Mouse (Mus musculus): Measurements from ENCODE around the gene Gprc5c. TPM values are rescaled to one million over a fixed set of nuclear protein-coding genes. Genes with fewer than 3 reads are reported as not detected.

Gene Gprc5c
- polyA plus RNA-seq, 1 experiment from 2014 or later: 24.4 TPM

DNA sequence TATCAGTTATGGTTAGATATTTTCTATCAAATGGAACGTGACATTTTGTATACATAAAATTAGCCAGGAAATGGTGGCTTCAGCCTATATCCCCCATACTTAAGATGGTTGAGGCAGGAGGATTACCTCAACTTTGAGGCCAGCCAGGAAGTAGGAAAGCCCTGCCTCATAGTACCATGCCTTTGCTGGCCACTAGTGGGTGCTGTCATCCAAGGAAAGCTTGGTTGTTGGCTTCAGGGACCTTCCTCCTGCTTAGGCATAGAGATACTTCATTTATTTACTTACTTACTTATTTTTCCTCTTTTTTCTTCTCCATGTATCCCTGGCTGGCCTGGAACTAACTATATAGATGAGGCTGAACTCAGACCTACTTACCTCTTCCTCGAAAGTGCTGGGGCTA, 7.7 kb downstream of the Gprc5c start:
- DNase-seq (ENCODE audit: low spot score) (no peak), ATAC-seq (ENCODE audit: insufficient read depth, low FRiP score, low TSS enrichment) (no peak)
- Histone ChIP-seq H3K27me3 (ENCODE audit: control insufficient read depth, insufficient read depth, low read length) (peaks cover 3% of the 10 kb centered on the region; the same call in 1 of the 2 replicates), H3K27ac (ENCODE audit: low read depth, low read length) (no peak overlapping the region), H3K36me3 (ENCODE audit: control insufficient read depth, insufficient read depth, low read length) (no peaks in the 10 kb centered on the region), H3K4me3 (ENCODE audit: low read depth, low read length) (no peak overlapping the region), H3K4me2 (ENCODE audit: low read depth) (no peak overlapping the region), H3K4me1 (ENCODE audit: control insufficient read depth, insufficient read depth, low read length) (no peaks in the 10 kb centered on the region), H3K9ac (ENCODE audit: low read length) (no peak overlapping the region), H3K9me3 (ENCODE audit: control insufficient read depth, low read length) (no peaks in the 10 kb centered on the region)
- 94% methylated on average over 2 of the region's 2 CpGs for whole genome bisulfite sequencing

DNA sequence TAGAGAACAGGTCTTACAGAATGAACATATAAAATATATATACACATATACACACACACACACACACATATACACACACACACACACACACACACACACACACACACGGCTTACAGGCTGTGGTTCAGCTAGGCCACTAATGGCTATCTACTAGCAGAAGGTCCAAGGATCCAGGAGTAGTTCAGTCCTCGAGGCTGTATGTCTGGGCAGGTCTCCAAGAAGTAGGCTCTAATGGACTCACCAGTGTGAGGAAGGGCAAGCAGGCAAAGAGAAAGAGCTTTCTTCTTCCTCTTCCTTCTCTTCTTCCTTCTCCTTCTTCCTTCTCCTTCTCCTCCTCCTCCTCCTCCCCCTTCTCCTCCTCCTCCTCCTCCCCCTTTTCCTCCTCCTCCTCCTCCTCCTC, 10.1 kb downstream of the Gprc5c start:
- Histone ChIP-seq H3K9me3 (ENCODE audit: control insufficient read depth, low read length) (no peaks in the 10 kb centered on the region), H3K27ac (ENCODE audit: low read depth, low read length) (no peak overlapping the region), H3K4me1 (ENCODE audit: control insufficient read depth, insufficient read depth, low read length) (0 out of 2 replicates have a peak, but pooled peaks cover 3% of the 10 kb centered on the region), H3K4me2 (ENCODE audit: low read depth) (no peak overlapping the region), H3K36me3 (ENCODE audit: control insufficient read depth, insufficient read depth, low read length) (no peaks in the 10 kb centered on the region), H3K9ac (ENCODE audit: low read length) (no peak overlapping the region), H3K27me3 (ENCODE audit: control insufficient read depth, insufficient read depth, low read length) (no peaks in the 10 kb centered on the region), H3K4me3 (ENCODE audit: low read depth, low read length) (no peak overlapping the region)
- DNase-seq (ENCODE audit: low spot score) (no peak), ATAC-seq (ENCODE audit: insufficient read depth, low FRiP score, low TSS enrichment) (no peak)
- 74% methylated on average over 2 of the region's 2 CpGs for WGBS

DNA sequence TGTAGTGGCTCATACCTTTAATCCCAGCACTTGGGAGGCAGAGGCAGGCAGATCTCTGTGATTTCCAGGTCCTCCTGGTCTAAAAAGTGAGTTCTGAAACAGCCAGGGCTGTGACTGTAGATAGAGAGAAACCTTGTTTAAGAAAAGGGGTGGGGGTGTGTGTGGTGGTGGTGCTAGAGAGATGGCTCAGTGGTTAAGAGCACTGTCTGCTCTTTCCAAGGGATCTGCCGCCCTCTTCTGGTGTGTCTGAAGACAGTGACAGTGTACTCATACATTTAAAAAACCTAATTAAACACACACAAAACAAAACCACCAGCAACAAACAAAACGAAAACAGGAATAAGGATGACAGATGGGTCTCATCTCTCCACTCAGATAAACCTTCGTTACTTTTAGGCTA, 11.7 kb downstream of the Gprc5c start:
- no peaks in the 10 kb centered on the region for H3K27me3 ChIP-seq (ENCODE audit: control insufficient read depth, insufficient read depth, low read length)
- DNase-seq (ENCODE audit: low spot score): no peak

DNA sequence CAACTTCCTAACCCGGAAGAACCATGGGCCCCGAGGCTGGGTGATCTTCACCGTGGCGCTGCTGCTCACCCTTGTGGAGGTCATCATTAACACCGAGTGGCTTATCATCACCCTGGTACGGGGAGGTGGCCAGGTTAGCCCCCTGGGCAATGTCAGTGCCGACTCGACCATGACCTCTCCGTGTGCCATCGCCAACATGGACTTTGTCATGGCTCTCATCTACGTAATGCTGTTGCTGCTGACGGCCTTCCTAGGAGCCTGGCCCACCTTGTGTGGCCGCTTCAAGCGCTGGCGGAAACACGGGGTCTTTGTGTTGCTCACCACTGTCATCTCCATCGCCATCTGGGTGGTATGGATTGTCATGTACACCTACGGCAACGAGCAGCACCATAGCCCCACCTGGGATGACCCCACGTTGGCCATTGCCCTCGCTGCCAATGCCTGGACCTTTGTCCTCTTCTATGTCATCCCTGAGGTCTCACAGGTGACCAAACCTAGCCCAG, 13.0 kb downstream of the Gprc5c start:
- H3K36me3 ChIP-seq (ENCODE audit: control insufficient read depth, insufficient read depth, low read length): no peaks in the 10 kb centered on the region
- no peak overlapping the region for H3K4me2 ChIP-seq (ENCODE audit: low read depth)
- H3K27ac ChIP-seq (ENCODE audit: low read depth, low read length): no peak overlapping the region
- H3K9ac ChIP-seq (ENCODE audit: low read length): no peak overlapping the region
- no peak overlapping the region for H3K4me3 ChIP-seq (ENCODE audit: low read depth, low read length)
- no peaks in the 10 kb centered on the region for H3K9me3 ChIP-seq (ENCODE audit: control insufficient read depth, low read length)
- DNase-seq (ENCODE audit: low spot score) (no peak), ATAC-seq (ENCODE audit: insufficient read depth, low FRiP score, low TSS enrichment) (no peak)
- peaks cover 11% of the 10 kb centered on the region; the same call in 1 of the 2 replicates for H3K4me1 ChIP-seq (ENCODE audit: control insufficient read depth, insufficient read depth, low read length)
- WGBS: 94% methylated on average over 21 of the region's 21 CpGs
- no peaks in the 10 kb centered on the region for H3K27me3 ChIP-seq (ENCODE audit: control insufficient read depth, insufficient read depth, low read length)

More for the DNA sequence above, 11.7 kb downstream of the Gprc5c start:
- Histone ChIP-seq H3K4me2 (ENCODE audit: low read depth) (no peak overlapping the region), H3K4me3 (ENCODE audit: low read depth, low read length) (no peak overlapping the region), H3K4me1 (ENCODE audit: control insufficient read depth, insufficient read depth, low read length) (peaks cover 11% of the 10 kb centered on the region; the same call in 1 of the 2 replicates), H3K9ac (ENCODE audit: low read length) (no peak overlapping the region), H3K9me3 (ENCODE audit: control insufficient read depth, low read length) (no peaks in the 10 kb centered on the region), H3K36me3 (ENCODE audit: control insufficient read depth, insufficient read depth, low read length) (no peaks in the 10 kb centered on the region), H3K27ac (ENCODE audit: low read depth, low read length) (no peak overlapping the region)
- 86% methylated on average over 3 of the region's 3 CpGs for WGBS
- ATAC-seq (ENCODE audit: insufficient read depth, low FRiP score, low TSS enrichment): no peak

DNA sequence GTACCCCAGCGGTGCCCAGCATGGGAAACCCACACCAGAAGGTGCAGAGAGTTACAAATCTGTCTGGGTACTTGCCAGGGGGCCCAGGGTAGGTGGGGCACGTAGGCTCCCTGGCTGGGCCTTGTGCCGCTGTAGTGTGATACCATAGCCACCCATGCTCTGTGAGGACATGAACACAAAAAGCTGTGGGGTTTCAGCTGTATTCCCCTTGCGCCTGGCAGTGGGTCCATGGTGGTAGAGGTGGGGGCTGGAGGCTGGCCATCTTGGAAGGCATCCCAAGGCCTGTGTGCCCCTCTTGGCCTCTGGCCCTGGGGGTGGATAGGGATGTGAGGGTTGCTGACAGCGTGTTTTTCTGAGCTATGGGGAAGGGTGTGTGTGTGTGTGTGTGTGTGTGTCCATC, 15.0 kb downstream of the Gprc5c start:
- ATAC-seq (ENCODE audit: insufficient read depth, low FRiP score, low TSS enrichment): no peak

DNA sequence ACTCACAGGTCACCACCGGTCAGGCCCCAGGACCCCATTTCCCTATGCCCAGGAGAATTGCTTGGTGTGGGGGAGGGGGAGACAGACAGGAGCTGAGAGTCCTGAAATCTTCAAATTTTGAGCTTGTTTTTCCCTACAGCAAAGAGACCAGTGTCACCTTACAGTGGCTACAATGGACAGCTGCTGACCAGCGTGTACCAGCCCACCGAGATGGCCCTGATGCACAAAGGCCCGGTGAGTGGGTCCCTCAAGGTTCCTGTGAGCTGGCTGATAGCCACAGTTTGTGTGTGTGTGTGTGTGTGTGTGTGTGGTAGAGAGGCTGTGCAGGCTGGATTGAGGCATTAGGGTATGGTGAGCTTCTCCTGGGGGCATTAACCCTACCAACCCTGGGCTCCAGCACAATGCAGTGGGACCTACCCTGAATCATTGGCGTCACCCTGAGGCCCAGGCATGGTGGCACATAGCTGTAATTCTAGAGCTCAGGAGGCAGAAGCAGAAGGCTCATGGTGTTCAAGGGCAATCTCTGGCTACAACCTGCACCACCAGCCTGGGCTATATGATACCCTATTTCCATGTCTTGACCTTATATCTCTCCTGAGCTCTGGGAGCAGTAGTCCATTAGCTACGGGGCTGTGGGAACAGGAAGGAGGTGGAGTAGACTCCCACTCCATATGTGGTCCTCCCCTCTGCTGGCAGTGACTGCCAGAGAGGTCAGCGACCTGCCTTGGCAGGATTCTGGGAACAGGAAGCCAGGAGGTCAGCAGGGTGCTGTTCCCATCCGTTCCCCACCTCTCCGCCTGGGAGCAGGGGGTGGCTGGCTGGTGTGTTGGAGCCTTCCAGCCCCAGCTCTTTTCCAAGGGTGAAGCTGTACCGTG, 15.8 kb downstream of the Gprc5c start:
- DNase-seq (ENCODE audit: low spot score) (no peak), ATAC-seq (ENCODE audit: insufficient read depth, low FRiP score, low TSS enrichment) (no peak)
- Histone ChIP-seq H3K4me3 (ENCODE audit: low read depth, low read length) (no peak overlapping the region), H3K9ac (ENCODE audit: low read length) (no peak overlapping the region; the same call in 1 of the 2 replicates), H3K4me1 (ENCODE audit: control insufficient read depth, insufficient read depth, low read length) (peaks cover 11% of the 10 kb centered on the region; the same call in 1 of the 2 replicates), H3K9me3 (ENCODE audit: control insufficient read depth, low read length) (no peaks in the 10 kb centered on the region), H3K36me3 (ENCODE audit: control insufficient read depth, insufficient read depth, low read length) (no peaks in the 10 kb centered on the region), H3K27ac (ENCODE audit: low read depth, low read length) (no peak overlapping the region), H3K4me2 (ENCODE audit: low read depth) (no peak overlapping the region), H3K27me3 (ENCODE audit: control insufficient read depth, insufficient read depth, low read length) (no peaks in the 10 kb centered on the region)
- WGBS: 50% methylated on average over 10 of the region's 10 CpGs

More for the DNA sequence above, 15.0 kb downstream of the Gprc5c start:
- Histone ChIP-seq H3K9ac (ENCODE audit: low read length) (no peak overlapping the region; the same call in none of the 2 replicates), H3K27ac (ENCODE audit: low read depth, low read length) (no peak overlapping the region), H3K9me3 (ENCODE audit: control insufficient read depth, low read length) (no peaks in the 10 kb centered on the region), H3K36me3 (ENCODE audit: control insufficient read depth, insufficient read depth, low read length) (no peaks in the 10 kb centered on the region), H3K27me3 (ENCODE audit: control insufficient read depth, insufficient read depth, low read length) (no peaks in the 10 kb centered on the region), H3K4me2 (ENCODE audit: low read depth) (no peak overlapping the region), H3K4me3 (ENCODE audit: low read depth, low read length) (no peak overlapping the region), H3K4me1 (ENCODE audit: control insufficient read depth, insufficient read depth, low read length) (peaks cover 11% of the 10 kb centered on the region; the same call in 1 of the 2 replicates)
- WGBS: 80% methylated on average over 5 of the region's 5 CpGs
- no peak for DNase-seq (ENCODE audit: low spot score)

DNA sequence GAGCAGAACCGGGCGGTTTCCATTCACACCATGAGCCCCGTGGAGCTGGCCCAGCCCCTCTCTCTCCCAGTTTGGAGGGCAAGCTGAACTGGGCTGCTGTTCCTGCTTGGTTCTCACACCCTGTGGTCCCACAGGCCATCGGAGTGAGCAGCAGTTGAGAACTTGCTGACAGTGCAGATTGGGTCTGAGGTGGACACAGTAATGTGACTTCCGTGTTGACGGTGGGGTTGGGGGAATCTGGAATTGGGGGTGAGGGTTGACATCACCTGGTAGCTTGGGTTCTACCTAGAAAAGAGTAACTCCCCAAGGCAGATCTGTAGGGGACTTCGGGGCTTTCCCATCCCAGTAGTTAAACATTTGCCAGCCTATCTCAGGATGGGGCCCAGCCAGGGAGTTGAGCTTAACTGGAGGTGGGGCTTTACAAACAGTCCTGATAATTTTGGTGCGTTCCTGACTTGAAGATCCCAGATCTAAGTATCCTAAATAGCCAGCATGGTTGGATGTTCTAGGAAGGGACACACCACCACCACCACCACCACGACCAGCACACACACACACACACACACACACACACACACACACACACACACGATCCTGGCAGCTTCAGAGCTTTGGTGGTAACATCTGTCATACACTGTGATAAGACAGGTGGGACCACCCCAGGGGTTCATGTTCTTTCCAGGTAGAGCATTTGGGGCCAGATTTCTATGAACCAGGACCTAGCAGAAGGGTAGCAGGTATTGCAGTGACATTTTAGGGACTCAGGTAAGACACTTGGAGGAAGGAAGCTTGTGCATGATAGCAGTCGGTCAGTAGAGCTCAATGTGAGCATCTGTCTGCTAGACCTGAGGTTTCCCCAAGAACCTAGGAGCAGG, 16.6 kb downstream of the Gprc5c start:
- DNase-seq (ENCODE audit: low spot score) (no peak), ATAC-seq (ENCODE audit: insufficient read depth, low FRiP score, low TSS enrichment) (no peak)
- Histone ChIP-seq H3K36me3 (ENCODE audit: control insufficient read depth, insufficient read depth, low read length) (no peaks in the 10 kb centered on the region), H3K9ac (ENCODE audit: low read length) (no peak overlapping the region), H3K4me1 (ENCODE audit: control insufficient read depth, insufficient read depth, low read length) (peaks cover 11% of the 10 kb centered on the region; the same call in 1 of the 2 replicates), H3K4me3 (ENCODE audit: low read depth, low read length) (no peak overlapping the region), H3K27me3 (ENCODE audit: control insufficient read depth, insufficient read depth, low read length) (no peaks in the 10 kb centered on the region), H3K9me3 (ENCODE audit: control insufficient read depth, low read length) (no peaks in the 10 kb centered on the region), H3K27ac (ENCODE audit: low read depth, low read length) (no peak overlapping the region), H3K4me2 (ENCODE audit: low read depth) (no peak overlapping the region)
- WGBS: 71% methylated on average over 11 of the region's 11 CpGs

DNA sequence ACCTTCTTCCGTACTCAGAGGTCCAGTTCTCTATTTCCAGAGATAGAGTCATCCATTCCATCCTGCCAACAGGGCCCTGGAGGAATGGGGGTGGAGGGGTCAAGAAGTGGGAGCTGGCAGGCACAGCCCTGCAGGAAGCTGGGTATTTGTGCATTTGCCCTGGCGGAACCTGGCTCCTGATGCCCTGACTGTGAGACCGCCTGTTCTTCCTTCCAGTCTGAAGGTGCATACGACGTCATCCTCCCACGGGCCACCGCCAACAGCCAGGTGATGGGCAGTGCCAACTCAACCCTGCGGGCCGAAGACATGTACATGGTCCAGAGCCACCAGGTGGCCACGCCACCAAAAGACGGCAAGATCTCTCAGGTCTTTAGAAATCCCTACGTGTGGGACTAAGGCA, 17.3 kb downstream of the Gprc5c start:
- no peaks in the 10 kb centered on the region for H3K36me3 ChIP-seq (ENCODE audit: control insufficient read depth, insufficient read depth, low read length)
- no peak overlapping the region for H3K4me3 ChIP-seq (ENCODE audit: low read depth, low read length)
- no peaks in the 10 kb centered on the region for H3K27me3 ChIP-seq (ENCODE audit: control insufficient read depth, insufficient read depth, low read length)
- H3K9me3 ChIP-seq (ENCODE audit: control insufficient read depth, low read length): no peaks in the 10 kb centered on the region
- no peak overlapping the region for H3K27ac ChIP-seq (ENCODE audit: low read depth, low read length)
- ATAC-seq (ENCODE audit: insufficient read depth, low FRiP score, low TSS enrichment): no peak
- H3K9ac ChIP-seq (ENCODE audit: low read length): no peak overlapping the region
- peaks cover 18% of the 10 kb centered on the region for H3K4me1 ChIP-seq (ENCODE audit: control insufficient read depth, insufficient read depth, low read length)
- 94% methylated on average over 12 of the region's 12 CpGs for WGBS
- H3K4me2 ChIP-seq (ENCODE audit: low read depth): no peak overlapping the region
- no peak for DNase-seq (ENCODE audit: low spot score)
